Mouse (Mus musculus) liver, postnatal 0 days (tissue): ENCODE results near the gene Pdzrn3.

Source experiments
- CTCF ChIP-seq: sonication (generic); IDR thresholded peaks from 2 replicates; pipeline ENCODE4 v1.5.1; 2016; ENCODE audit warnings: antibody characterized with exemption, low read depth
- EP300 ChIP-seq: IDR thresholded peaks from 2 replicates; pipeline ENCODE4 v1.6.1; 2016; ENCODE audit warnings: antibody characterized with exemption, low read depth, mild to moderate bottlenecking

DNA sequence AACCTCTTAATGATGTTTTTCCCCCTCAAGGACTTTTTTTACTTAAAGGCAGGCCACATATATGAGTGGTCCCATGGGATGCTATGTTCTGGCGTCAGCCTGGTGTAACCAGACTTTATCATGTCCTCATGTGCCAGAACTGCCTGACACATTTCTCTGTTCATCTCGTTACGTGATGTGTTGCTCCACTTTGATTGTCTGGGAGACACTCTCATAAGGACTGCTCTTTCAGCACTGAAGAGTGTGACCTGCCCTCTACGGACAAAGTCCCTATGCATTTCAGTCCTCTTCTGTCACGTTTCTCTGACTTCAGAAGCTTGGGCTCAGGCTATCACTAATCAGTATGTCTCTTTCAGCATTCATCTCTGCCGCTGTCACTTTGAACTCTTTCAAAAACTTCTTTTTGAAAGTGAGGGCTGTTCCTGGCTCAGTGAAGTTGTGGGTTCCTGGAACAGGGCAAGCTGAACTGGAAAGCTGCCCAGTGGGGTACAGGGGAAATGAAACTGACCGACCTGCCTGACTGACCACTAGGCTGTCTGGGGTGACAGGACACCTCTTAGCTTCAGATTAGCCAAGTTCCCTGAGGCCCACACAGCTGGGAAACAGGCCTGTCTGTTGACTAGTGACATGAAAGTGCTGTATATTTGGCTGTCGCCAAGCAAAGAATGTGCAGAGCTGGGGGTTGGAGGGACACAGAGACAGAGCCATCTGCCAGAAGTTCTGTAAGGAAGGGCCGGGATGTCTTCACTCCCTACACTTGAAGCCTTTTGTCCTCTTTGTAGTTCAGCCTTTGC lies 10.7 kb downstream of the Pdzrn3 start:
- TF ChIP-seq EP300 (no peak), CTCF (no peak)
